Mouse (Mus musculus): Measurements from ENCODE around the gene Snrpc. TPM values are rescaled to one million over a fixed set of nuclear protein-coding genes. Genes with fewer than 3 reads are reported as not detected.

The Snrpc gene
- polyA plus RNA-seq, 1 experiment from 2014 or later: 247 TPM

DNA sequence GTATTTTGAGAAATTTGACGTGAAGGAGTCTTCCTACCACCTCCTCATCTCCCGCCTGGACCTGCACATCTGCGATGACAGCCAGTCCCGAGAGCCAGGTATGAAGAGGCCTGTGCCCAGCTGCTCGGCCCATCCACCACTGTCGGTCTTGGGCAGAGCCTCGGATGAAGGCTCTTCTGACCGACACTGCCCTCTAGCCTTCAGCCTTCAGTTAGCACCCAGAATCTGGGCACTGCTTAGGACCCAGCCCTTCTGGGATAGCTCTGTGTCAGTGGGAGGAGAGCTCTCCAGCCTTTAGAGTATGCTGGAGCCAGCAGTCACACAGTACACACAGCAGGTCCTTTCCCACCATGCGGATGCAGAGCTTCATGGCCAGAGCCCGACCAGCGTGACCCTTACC, 43.6 kb downstream of the Snrpc start:
- Histone ChIP-seq H3K27ac (no peak overlapping the region), H3K36me3 (peaks cover 45% of the 10 kb centered on the region), H3K9ac (no peak overlapping the region), H3K4me1 (no peaks in the 10 kb centered on the region), H3K4me3 (replicated peaks) (no peak overlapping the region), H3K4me2 (no peak overlapping the region), H3K9me3 (no peaks in the 10 kb centered on the region), H3K27me3 (replicated peaks) (no peaks in the 10 kb centered on the region)
- ATAC-seq (ENCODE audit: insufficient read depth, low FRiP score, low read depth): peak; percentile 35; the same call in 1 of the 2 replicates
- 65% methylated on average over 11 of the region's 11 CpGs for WGBS

GRCm38 (mm10) chr17:27883129-27883528, 45.2 kb downstream of the Snrpc start:
- 84% methylated on average over 8 of the region's 8 CpGs for WGBS
- H3K4me3 ChIP-seq (replicated peaks): no peak overlapping the region
- H3K36me3 ChIP-seq: peaks cover 58% of the 10 kb centered on the region

GRCm38 (mm10) chr17:27883994-27884393, 46.0 kb downstream of the Snrpc start:
- no peak for ATAC-seq (ENCODE audit: insufficient read depth, low FRiP score, low read depth)
- no peak overlapping the region for H3K4me3 ChIP-seq (replicated peaks)
- H3K27me3 ChIP-seq (replicated peaks): no peaks in the 10 kb centered on the region
- H3K36me3 ChIP-seq: peaks cover 58% of the 10 kb centered on the region
- 92% methylated on average over 6 of the region's 6 CpGs for WGBS
- no peak overlapping the region for H3K4me2 ChIP-seq
- H3K9ac ChIP-seq: no peak overlapping the region
- no peak overlapping the region for H3K27ac ChIP-seq
- no peaks in the 10 kb centered on the region for H3K4me1 ChIP-seq
- H3K9me3 ChIP-seq: no peaks in the 10 kb centered on the region

More at GRCm38 (mm10) chr17:27883129-27883528, 45.2 kb downstream of the Snrpc start:
- no peak overlapping the region for H3K9ac ChIP-seq
- H3K27ac ChIP-seq: no peak overlapping the region
- H3K4me1 ChIP-seq: no peaks in the 10 kb centered on the region
- H3K27me3 ChIP-seq (replicated peaks): no peaks in the 10 kb centered on the region
- no peak overlapping the region for H3K4me2 ChIP-seq
- ATAC-seq (ENCODE audit: insufficient read depth, low FRiP score, low read depth): no peak
- no peaks in the 10 kb centered on the region for H3K9me3 ChIP-seq

- Histone ChIP-seq H3K4me1 (no peaks in the 10 kb centered on the region), H3K4me2 (no peak overlapping the region), H3K27ac (no peak overlapping the region), H3K4me3 (replicated peaks) (no peak overlapping the region), H3K27me3 (replicated peaks) (no peaks in the 10 kb centered on the region), H3K36me3 (peaks cover 44% of the 10 kb centered on the region), H3K9me3 (no peaks in the 10 kb centered on the region), H3K9ac (no peak overlapping the region)
- 80% methylated on average over 19 of the region's 19 CpGs for WGBS
- ATAC-seq (ENCODE audit: insufficient read depth, low FRiP score, low read depth): no peak
Observed at GRCm38 (mm10) chr17:27886499-27887210, 48.7 kb downstream of the Snrpc start.

Other genes with a start within 250 kb of the Snrpc start
- 78.6 and 79.3 TPM in 2 replicates for gene Nudt3, start 214.7 kb upstream of the Snrpc start, polyA plus RNA-seq (2015; fragmentation: Nextera tagmentation; extraction: Ambion mirVana)
- gene RPS10-NUDT3, start 202.9 kb upstream of the Snrpc start, polyA plus RNA-seq (2015; fragmentation: Nextera tagmentation; extraction: Ambion mirVana): not detected in 2 replicates
- gene Rps10, start 201.5 kb upstream of the Snrpc start, polyA plus RNA-seq (2015; fragmentation: Nextera tagmentation; extraction: Ambion mirVana): 933 and 955 TPM in 2 replicates
- 1.9 TPM in 2 replicates for gene Pacsin1, start 182.6 kb upstream of the Snrpc start, polyA plus RNA-seq (2015; fragmentation: Nextera tagmentation; extraction: Ambion mirVana)
- 18.9 and 22.8 TPM in 2 replicates for gene Spdef, start 109.2 kb upstream of the Snrpc start, polyA plus RNA-seq (2015; fragmentation: Nextera tagmentation; extraction: Ambion mirVana)
- gene D17Wsu92e, start 17.5 kb upstream of the Snrpc start, polyA plus RNA-seq (2015; fragmentation: Nextera tagmentation; extraction: Ambion mirVana): 20.0 and 23.1 TPM in 2 replicates
- gene Uhrf1bp1, start 18.3 kb downstream of the Snrpc start, polyA plus RNA-seq (2015; fragmentation: Nextera tagmentation; extraction: Ambion mirVana): 3.8 and 5.3 TPM in 2 replicates
- 14.9 and 18.4 TPM in 2 replicates for gene Anks1, start 71.2 kb downstream of the Snrpc start, polyA plus RNA-seq (2015; fragmentation: Nextera tagmentation; extraction: Ambion mirVana)
- 56.3 and 62.4 TPM in 2 replicates for gene Taf11, start 71.7 kb downstream of the Snrpc start, polyA plus RNA-seq (2015; fragmentation: Nextera tagmentation; extraction: Ambion mirVana)
- gene Tcp11, start 242.5 kb downstream of the Snrpc start, polyA plus RNA-seq (2015; fragmentation: Nextera tagmentation; extraction: Ambion mirVana): 2.2 and 2.8 TPM in 2 replicates